Mouse (Mus musculus) embryo, embryonic 11 days (tissue): ENCODE data around the gene Olfr905.

Source experiments
- DNase-seq: peaks from one replicate; pipeline ENCODE4 v3.0.0-alpha.2; 2015

Olfr905 gene

GRCm38 (mm10) chr9:38470807-38471206 lies at the start of gene Olfr905:
Gene Olfr905 (plus strand): TSS chr9:38471107.
- no peak for DNase-seq

GRCm38 (mm10) chr9:38423801-38424200 lies 47.1 kb upstream of the Olfr905 start:
- DNase-seq = no peak

GRCm38 (mm10) chr9:38427026-38427425 lies 43.9 kb upstream of the Olfr905 start:
- no peak for DNase-seq

- no peak for DNase-seq
These were observed 41.8 kb upstream of the Olfr905 start, which contains the start of gene Olfr901 for GRCm38 (mm10) chr9:38429155-38429554. Gene Olfr901 (plus strand): TSS chr9:38429455.

GRCm38 (mm10) chr9:38447352-38447751 lies 23.6 kb upstream of the Olfr905 start, which contains the start of gene Olfr902:
Gene Olfr902 (plus strand): TSS chr9:38447652.
- DNase-seq = no peak

GRCm38 (mm10) chr9:38462844-38463243 lies 8.1 kb upstream of the Olfr905 start, which contains the start of gene Olfr904:
Gene Olfr904 (plus strand): TSS chr9:38463144.
- no peak for DNase-seq

GRCm38 (mm10) chr9:38486785-38487184 lies 15.9 kb downstream of the Olfr905 start, which contains the start of gene Olfr906:
Gene Olfr906 (plus strand): TSS chr9:38487085.
- no peak for DNase-seq

- DNase-seq = no peak
These were observed 24.6 kb downstream of the Olfr905 start, which contains the start of gene Olfr907 for GRCm38 (mm10) chr9:38495501-38495900. Gene Olfr907 (plus strand): TSS chr9:38495801.

- no peak for DNase-seq
These were observed 41.4 kb downstream of the Olfr905 start for GRCm38 (mm10) chr9:38512353-38512752.

GRCm38 (mm10) chr9:38521280-38521679 lies 50.4 kb downstream of the Olfr905 start, which contains the start of gene Olfr911-ps1:
Gene Olfr911-ps1 (plus strand): TSS chr9:38521580.
- DNase-seq = no peak
